Mouse (Mus musculus) hindbrain, embryonic 12.5 days (tissue): ENCODE measurements at regions not wholly inside any gene's neighbourhood (a gene's known extent, or its start where the extent isn't known, plus 50 kb on each side); places are given as distances from the start of the nearest gene placed in this dataset.
"Not testable (repeated sequence)": the region's sequence is repeated elsewhere in the genome, so short reads cannot be mapped to it uniquely, and the experiment has no call there.

Experiments
- ATAC-seq: fragments of 200-750 bp; cut with Nextera tagmentation; 2 replicates; pipeline ENCODE4 v1.8.0; 2017; ENCODE audit warnings: moderate TSS enrichment; ENCODE audit not compliant: low FRiP score
- H3K27ac ChIP-seq: fragments of 300-500 bp; sonication (generic); 2 replicates; pipeline ENCODE4 v1.5.1; 2016; ENCODE audit warnings: mild to moderate bottlenecking
- H3K27me3 ChIP-seq: fragments of 300-500 bp; sonication (generic); 2 replicates; pipeline ENCODE4 v1.6.1; 2016; ENCODE audit warnings: mild to moderate bottlenecking
- H3K36me3 ChIP-seq: fragments of 300-500 bp; sonication (generic); 2 replicates; pipeline ENCODE4 v1.6.1; 2016; ENCODE audit warnings: mild to moderate bottlenecking
- H3K4me1 ChIP-seq: fragments of 300-500 bp; sonication (generic); 2 replicates; pipeline ENCODE4 v1.6.1; 2016
- H3K4me2 ChIP-seq: fragments of 300-500 bp; sonication (generic); replicated peaks from 2 replicates; pipeline ENCODE4 v1.6.1; 2016; ENCODE audit warnings: mild to moderate bottlenecking
- H3K4me3 ChIP-seq: fragments of 300-500 bp; sonication (generic); 2 replicates; pipeline ENCODE4 v1.5.1; 2016; ENCODE audit warnings: mild to moderate bottlenecking
- H3K9ac ChIP-seq: fragments of 300-500 bp; sonication (generic); 2 replicates; pipeline ENCODE4 v1.6.1; 2016; ENCODE audit warnings: mild to moderate bottlenecking, moderate library complexity
- H3K9me3 ChIP-seq: fragments of 300-500 bp; sonication (generic); replicated peaks from 2 replicates; pipeline ENCODE4 v1.6.1; 2016; ENCODE audit warnings: mild to moderate bottlenecking
- WGBS: fragments of 180-500 bp; shearing (Covaris S2); methylation state at CpG from one replicate; pipeline ENCODE4 v1.1.7; 2016; 5-methylcytosine and 5-hydroxymethylcytosine counted together

GRCm38 (mm10) chr1:114641215-114641614 lies 1043.3 kb upstream of the Cntnap5a start:
- H3K4me1 ChIP-seq: no peaks in the 10 kb centered on the region
- H3K4me3 ChIP-seq: no peak overlapping the region
- H3K4me2 ChIP-seq: no peak overlapping the region
- 33% methylated on average over 1 of the region's 1 CpGs for whole genome bisulfite sequencing
- no peak overlapping the region for H3K27ac ChIP-seq
- no peaks in the 10 kb centered on the region for H3K27me3 ChIP-seq
- ATAC-seq: peak; percentile 56
- H3K9ac ChIP-seq: no peak overlapping the region
- no peaks in the 10 kb centered on the region for H3K36me3 ChIP-seq
- no peaks in the 10 kb centered on the region for H3K9me3 ChIP-seq

- not testable (repeated sequence) for H3K9ac ChIP-seq, H3K4me2 ChIP-seq, H3K27me3 ChIP-seq, ATAC-seq, H3K4me3 ChIP-seq, H3K4me1 ChIP-seq, H3K36me3 ChIP-seq, H3K27ac ChIP-seq, H3K9me3 ChIP-seq
Observed at GRCm38 (mm10) chr1:114641854-114642253, 1042.7 kb upstream of the Cntnap5a start.

DNA sequence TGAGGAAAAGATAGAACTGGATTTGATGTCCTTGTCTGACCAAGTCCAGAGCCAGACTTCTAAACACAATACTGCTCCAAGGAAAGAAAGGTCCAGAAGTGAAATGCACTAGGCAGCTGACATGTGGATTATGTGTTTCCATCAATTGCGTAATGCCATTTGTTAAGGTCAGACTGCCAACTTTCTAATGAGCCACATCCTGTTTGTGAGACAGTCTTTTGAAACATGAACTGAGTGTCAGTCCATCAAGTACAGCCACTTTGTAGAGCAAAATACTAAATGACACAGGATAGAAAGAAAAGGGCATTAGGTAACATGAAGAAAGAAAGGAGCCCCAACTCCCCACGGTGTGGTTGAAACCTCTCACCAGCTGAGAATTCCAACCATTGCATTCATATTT lies 1010.6 kb upstream of the Cntnap5a start:
- WGBS: 44% methylated on average over 2 of the region's 2 CpGs
- no peak overlapping the region for H3K4me2 ChIP-seq
- no peak for ATAC-seq

DNA sequence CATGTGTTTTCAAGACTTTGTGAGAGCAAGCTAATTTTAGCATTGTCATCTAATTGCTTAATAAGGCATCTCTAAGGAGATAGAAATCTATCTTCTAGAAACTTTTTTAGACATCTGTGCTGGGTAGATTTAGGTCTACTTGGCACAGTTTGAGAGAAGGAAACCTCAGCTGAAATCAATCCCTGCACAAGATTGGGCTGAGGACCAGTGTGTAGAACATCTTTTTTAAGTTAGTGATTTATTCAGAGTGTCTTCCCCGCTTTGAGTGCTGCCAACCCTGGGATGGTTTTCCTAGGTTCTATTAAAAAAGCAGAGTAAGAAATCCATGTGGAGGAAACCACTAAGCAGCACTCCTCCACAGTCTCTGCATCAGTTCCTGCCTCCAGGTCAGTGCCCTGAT lies 1003.3 kb upstream of the Cntnap5a start:
- Histone ChIP-seq H3K27me3 (no peaks in the 10 kb centered on the region), H3K4me2 (no peak overlapping the region), H3K4me1 (no peaks in the 10 kb centered on the region), H3K9me3 (no peaks in the 10 kb centered on the region), H3K4me3 (no peak overlapping the region), H3K9ac (no peak overlapping the region), H3K36me3 (no peaks in the 10 kb centered on the region), H3K27ac (no peak overlapping the region)
- 83% methylated on average over 1 of the region's 1 CpGs for WGBS
- no peak for ATAC-seq

More for the DNA sequence above, 1010.6 kb upstream of the Cntnap5a start:
- Histone ChIP-seq H3K27ac (no peak overlapping the region), H3K9me3 (no peaks in the 10 kb centered on the region), H3K9ac (no peak overlapping the region), H3K27me3 (no peaks in the 10 kb centered on the region), H3K36me3 (no peaks in the 10 kb centered on the region), H3K4me3 (no peak overlapping the region), H3K4me1 (no peaks in the 10 kb centered on the region)

DNA sequence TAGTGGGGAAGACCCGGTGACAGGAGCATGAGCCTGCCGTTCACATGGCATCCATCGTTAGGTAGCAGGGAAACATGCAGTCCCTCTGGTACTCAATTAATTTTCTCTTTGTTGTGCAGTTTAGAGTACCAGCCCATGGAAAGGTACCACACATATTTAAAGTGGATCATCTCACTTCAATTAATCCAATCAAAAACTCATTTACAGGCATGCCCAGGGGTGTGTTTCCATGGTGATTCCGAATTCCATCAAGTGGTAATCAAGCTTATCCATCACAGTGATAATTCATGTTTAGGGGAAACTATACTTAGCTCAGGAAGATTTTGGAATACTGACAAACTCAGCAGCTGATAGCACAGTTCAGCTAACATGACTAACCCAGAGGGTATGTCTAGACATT lies 963.4 kb upstream of the Cntnap5a start:
- Histone ChIP-seq H3K4me3 (no peak overlapping the region), H3K9ac (no peak overlapping the region), H3K9me3 (no peaks in the 10 kb centered on the region), H3K27me3 (no peaks in the 10 kb centered on the region), H3K4me2 (no peak overlapping the region), H3K36me3 (no peaks in the 10 kb centered on the region), H3K27ac (no peak overlapping the region), H3K4me1 (no peaks in the 10 kb centered on the region)
- 79% methylated on average over 4 of the region's 4 CpGs for WGBS
- no peak for ATAC-seq

DNA sequence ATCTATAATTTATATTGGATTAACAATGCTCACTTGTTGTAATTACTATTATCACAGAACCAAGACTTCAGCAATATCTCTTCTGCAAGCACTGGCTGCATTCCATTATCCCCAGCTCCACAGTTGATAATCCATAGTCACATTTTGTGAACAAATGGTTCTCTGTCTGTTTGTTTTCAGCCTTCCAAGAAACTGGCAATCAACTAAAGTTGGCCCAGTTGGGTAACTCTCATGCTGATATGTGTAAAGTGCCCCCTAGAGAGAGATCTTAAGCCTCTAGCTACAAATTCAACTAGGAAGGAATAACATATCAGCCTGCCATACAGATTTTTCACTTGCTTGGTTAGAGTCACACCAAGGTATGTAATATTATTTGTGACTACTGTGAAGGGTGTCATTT lies 955.4 kb upstream of the Cntnap5a start:
- Histone ChIP-seq H3K27me3 (no peaks in the 10 kb centered on the region), H3K4me3 (no peak overlapping the region)
- no peak for ATAC-seq

More for the DNA sequence above, 955.4 kb upstream of the Cntnap5a start:
- H3K4me2 ChIP-seq: no peak overlapping the region
- no peak overlapping the region for H3K27ac ChIP-seq
- no peaks in the 10 kb centered on the region for H3K4me1 ChIP-seq
- no peaks in the 10 kb centered on the region for H3K9me3 ChIP-seq
- H3K36me3 ChIP-seq: no peaks in the 10 kb centered on the region
- no peak overlapping the region for H3K9ac ChIP-seq
